Mouse (Mus musculus): ENCODE results near the gene Irf4. TPM values are rescaled to one million over a fixed set of nuclear protein-coding genes. Genes with fewer than 3 reads are reported as not detected.
A peak's percentile ranks its signal among the peaks of the same experiment; 100 is the strongest.

Gene Irf4
- 1 to 10 TPM; 1.2 to 2.0 TPM for total RNA-seq (2021)
- long read RNA-seq, experiment 1, partial matches to known transcripts = 1 of 2 reads
- long read RNA-seq, experiment 1, other reads (novel, unspliced or antisense) = 1 of 2 reads
- long read RNA-seq, experiment 2 = 0 reads

DNA sequence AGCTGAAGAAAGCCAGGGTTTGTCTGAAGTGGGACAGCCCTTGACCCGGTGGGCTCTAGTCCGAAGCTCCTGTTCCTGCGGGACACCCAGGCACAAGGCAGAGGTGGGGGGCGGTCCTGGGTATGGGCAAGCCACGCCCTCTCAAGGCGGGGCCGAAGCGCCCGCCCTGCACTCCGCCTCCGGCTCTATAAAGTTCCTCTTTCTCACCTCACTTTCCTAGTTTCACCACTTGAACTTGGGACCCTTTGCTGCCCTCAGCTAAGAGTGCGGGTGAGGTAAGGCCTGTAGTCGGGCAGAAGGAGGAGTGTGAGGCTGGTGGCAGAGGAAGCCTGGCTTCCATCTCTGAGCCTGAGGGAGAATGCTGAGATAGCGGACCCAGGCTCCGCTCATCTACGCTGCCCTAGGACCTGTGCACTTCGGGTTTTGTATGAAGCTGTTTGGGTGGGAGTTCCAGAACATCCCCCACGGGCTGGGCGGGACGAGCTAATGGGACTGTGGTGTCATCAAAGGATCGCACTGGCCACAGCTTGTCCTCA, at the start of gene Irf4:
TSS of gene Irf4 (plus strand) at position 206 of the 536 bp plus-strand sequence.
- peak in 1 of 2 experiments; percentile 47 for DNase-seq (ENCODE audit: low spot score in 2 of 2)

DNA sequence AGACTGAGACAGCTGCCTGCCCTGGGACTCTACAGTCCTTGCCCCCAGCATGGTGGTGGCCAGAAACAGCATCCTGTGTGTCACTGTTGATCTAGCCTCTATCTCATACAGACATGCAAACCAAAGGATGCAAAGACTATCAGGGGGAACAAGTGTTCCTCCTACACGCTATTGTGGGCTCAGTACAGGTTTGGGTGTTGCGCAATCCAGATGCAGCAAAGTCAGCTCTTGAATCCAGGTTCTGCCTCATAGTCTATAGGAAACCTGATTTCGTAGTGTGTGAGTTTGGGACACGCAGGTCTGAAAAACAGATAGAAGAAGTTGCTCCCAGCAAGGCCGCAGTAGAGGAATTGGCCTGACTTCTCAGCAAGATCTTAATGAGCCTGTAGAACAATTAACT, 46.3 kb upstream of the Irf4 start:
- DNase-seq (ENCODE audit: low spot score in 2 of 2) = no peak

DNA sequence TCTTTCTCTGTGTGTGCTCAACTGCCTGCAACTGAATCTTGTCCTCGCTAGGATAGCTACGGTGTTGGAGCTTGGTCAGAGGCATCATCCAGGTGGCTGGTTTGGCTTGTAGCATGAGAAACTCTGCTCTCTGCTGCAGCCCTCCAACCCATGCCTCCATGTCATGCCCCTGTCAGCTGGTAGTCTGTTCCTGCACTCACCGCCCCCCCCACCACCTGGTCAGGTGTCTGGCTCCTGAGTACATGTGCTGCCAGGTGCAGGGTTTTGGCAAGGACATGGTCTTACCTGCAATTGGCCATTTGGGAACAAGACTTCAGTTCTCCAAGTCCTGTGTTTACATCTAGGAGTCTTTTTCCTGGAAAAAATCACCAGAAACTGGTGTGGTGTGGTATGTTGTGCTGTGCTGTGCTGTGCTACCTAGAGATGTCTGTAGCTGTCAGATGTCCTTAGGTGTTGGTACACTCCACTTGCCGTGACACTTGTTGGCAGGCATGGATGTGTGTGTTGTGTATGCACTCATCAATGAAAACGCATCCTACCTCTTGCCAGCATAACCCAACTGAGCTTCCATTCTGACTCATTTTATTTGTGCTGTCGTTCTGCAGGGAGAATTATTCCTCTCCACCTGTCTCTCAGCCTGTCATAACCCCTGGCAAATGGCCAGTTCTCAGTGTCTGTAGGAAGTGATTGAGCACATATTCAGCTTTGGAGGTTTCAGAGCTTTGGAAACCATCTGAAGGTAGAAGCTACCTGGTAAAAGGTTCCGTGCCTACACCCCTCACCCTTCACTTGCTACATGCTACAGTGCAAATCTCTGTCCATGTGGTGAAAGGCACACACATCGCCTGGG, 44.6 kb upstream of the Irf4 start:
- DNase-seq (ENCODE audit: low spot score in 2 of 2) = no peak

- no peak for DNase-seq (ENCODE audit: low spot score in 2 of 2)
Measured at GRCm38 (mm10) chr13:30711066-30711465, 38.0 kb upstream of the Irf4 start.

DNA sequence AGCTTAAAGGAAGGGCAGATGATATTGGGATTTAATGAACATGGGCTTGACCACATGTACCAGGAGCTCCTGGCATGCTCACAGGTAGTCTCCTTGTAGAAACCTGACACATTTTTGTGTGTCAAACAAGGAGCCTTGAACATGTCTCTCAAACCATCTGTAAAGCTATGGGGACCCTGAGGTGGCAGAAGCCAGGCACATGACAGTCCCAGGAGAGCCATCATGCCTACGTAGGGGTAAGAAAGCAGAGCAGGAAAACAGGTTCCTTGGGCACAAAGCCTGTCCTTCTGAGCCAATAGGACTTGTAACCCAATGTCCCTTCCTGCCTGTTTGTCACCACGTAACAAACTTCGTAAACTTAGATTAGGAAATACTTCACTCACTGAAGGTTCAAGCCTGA, 37.3 kb upstream of the Irf4 start:
- no peak for DNase-seq (ENCODE audit: low spot score in 2 of 2)

DNA sequence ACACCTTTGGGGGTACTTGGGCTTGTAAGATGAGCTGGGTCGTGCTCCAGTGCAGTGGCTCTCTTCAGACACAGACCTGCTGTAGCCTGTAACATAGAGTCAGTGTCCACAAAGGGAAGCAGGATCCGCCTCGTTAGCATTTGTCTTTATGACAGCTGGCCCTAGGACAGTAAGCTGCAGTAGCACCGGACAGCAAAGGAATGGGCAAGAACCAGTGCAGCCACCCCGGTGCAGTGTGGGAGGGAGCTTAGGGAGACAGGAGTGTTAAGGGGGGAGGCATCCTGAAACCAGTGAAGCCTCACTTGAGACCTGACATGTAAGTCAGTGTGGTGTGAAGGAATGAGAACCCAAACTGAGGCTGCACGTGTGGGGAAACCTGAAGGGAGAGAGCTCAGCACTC, 36.7 kb upstream of the Irf4 start:
- no peak for DNase-seq (ENCODE audit: low spot score in 2 of 2)

GRCm38 (mm10) chr13:30713621-30714020, 35.4 kb upstream of the Irf4 start:
- no peak for DNase-seq (ENCODE audit: low spot score in 2 of 2)

GRCm38 (mm10) chr13:30714552-30714951, 34.5 kb upstream of the Irf4 start:
- DNase-seq (ENCODE audit: low spot score in 2 of 2) = no peak

GRCm38 (mm10) chr13:30715060-30715459, 34.0 kb upstream of the Irf4 start:
- DNase-seq (ENCODE audit: low spot score in 2 of 2) = no peak

DNA sequence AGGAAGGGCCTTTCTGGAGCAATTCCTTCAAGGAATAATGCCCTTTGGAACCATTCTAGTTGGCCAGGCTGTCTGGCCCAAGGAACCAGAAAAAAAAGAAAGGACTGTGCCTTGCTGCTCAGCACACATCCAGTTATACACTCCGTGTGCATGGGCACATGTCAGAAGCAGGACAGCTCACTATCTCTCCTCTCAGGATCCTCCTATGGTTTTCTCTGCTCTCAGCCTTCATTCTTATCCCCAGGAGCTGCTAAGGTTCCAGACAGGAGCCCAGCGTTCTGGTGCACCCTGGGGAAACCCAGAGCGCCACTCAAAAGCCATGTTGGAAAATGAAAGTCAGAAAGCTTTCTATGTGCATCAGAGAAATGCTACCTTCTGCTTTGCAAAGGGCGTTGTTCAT, 33.5 kb upstream of the Irf4 start:
- DNase-seq (ENCODE audit: low spot score in 2 of 2) = no peak

GRCm38 (mm10) chr13:30716611-30717010, 32.4 kb upstream of the Irf4 start:
- DNase-seq (ENCODE audit: low spot score in 2 of 2) = no peak

DNA sequence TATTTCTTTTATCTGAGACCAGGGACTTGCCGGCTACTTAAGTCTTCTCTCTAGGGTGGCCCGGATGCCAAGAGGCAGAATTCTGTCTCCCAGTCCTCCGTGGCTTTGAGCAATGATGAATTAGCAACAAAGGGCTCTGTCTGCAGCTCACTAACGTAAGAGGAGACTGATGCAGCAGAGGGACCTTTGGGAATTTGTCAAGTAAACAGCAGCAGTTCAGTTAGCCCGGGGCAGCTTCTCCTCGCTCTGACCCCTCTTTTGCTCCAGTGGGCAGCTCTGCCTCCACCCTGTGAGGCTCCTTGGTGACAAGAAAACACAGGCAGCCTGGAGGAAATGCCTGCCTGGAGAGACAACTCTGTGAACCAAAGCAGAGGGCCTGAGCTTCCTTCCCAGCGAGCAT, 26.4 kb upstream of the Irf4 start:
- no peak for DNase-seq (ENCODE audit: low spot score in 2 of 2)

GRCm38 (mm10) chr13:30723258-30723657, 25.8 kb upstream of the Irf4 start:
- no peak for DNase-seq (ENCODE audit: low spot score in 2 of 2)

GRCm38 (mm10) chr13:30723858-30724257, 25.2 kb upstream of the Irf4 start:
- no peak for DNase-seq (ENCODE audit: low spot score in 2 of 2)

DNA sequence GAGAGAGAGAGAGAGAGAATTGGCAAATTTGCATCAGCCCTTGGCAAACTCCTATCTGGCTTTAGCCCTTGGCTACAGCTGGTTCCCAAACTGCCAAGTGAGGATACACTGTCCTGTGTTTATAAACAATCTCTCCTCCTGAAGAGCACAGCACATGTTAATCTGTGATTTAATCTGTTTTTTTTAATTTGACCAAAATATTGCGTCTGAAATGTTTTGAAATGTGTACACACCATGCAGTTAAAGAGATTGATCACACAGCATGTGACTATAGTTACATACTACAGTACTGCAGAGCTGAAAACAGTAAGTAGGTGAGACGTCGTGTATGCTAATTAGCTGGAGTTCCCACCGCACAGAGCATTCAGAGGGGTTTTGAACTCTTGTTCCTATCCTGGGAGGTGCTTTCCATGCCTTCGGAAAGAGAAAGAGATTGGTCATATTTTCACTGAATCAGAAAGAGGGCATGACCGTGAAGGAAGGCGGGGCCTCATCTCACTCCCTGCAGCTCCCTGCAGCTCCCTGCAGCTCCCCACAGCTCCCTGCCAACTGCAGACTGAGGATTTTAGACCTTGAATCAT, 24.2 kb upstream of the Irf4 start:
- DNase-seq (ENCODE audit: low spot score in 2 of 2) = no peak

- no peak for DNase-seq (ENCODE audit: low spot score in 2 of 2)
Measured at GRCm38 (mm10) chr13:30726879-30727278, 22.1 kb upstream of the Irf4 start.

- no peak for DNase-seq (ENCODE audit: low spot score in 2 of 2)
Measured at GRCm38 (mm10) chr13:30728155-30728554, 20.9 kb upstream of the Irf4 start.

DNA sequence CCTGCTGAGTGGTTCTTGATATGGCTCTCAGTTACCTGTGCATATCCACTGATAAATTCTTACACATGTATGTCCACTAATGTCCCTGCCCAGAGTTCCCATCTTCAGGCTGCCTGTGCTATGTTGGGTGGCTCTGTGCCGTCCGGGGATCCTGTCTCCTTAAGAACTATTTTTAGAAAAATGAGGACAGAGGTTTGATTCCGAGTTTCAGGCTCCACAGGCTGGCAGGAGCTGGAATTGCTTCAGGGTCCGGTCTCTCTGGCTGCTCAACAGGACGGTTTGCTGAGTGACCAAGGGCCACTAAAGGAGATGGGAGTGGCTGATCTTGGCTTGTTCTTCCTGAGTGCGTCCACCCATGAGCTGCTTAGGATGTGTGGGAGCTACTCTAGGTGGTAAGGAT, 19.8 kb upstream of the Irf4 start:
- no peak for DNase-seq (ENCODE audit: low spot score in 2 of 2)

DNA sequence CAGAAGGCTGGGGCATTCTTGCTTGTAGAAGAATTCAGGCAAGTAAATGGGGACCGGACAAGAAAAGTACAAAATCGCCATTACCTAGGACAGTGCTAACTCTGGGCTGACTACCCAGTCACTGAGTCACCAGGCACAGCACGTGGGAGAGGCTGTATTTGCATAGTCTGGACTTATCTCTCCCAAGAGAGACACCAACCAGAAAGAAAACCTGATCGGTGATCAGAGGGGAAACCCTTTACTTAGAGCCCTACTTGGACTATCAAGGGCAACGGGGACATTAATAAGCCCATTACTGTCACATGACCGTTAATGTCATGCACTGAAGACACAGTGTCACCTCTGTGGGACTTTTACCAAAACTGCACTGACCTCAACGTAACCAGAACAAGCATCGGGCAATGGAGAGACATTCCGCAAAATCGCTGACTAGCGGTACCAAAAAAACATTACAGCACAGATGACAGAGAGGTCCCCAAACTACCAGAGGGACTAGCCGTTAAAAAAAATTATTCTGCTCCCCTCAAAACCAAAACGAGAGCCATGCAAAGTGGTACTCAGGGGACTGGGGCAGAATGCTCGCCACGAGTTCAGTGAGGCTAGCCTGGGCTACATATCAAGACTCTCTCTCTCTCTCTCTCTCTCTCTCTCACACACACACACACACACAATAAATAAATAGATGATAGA, 18.8 kb upstream of the Irf4 start:
- DNase-seq (ENCODE audit: low spot score in 2 of 2) = no peak

- DNase-seq (ENCODE audit: low spot score in 2 of 2) = no peak
Measured at GRCm38 (mm10) chr13:30732709-30733445, 16.1 kb upstream of the Irf4 start.

DNA sequence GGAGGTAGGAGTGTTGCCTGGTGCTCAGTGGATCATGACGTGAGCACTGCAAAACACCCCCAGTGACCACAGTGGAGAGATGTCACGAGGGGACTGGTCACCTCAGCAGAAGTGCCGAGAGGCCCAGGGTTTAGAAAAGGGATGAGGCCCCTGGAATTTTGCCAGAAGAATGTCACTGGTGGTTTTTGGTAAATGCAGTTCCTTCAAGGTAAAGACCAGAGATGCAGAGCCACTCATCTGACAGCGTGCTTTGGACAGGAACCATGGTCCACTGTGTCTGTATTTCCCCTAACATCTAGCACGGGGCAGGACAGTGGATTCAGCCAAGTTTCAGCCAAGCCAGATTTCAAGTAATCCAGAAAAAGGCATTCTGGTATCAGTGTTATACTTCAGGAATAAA, 12.3 kb upstream of the Irf4 start:
- no peak for DNase-seq (ENCODE audit: low spot score in 2 of 2)

Measured in gastrocnemius, postnatal 4 days (tissue).